Mouse (Mus musculus) heart, postnatal 0 days (tissue): Measurements from ENCODE around the gene Csf2rb. TPM values are rescaled to one million over a fixed set of nuclear protein-coding genes. Genes with fewer than 3 reads are reported as not detected.
"Not testable (repeated sequence)": the region's sequence is repeated elsewhere in the genome, so short reads cannot be mapped to it uniquely, and the experiment has no call there.

Experiments
- ATAC-seq: fragments of 200-750 bp; cut with Nextera tagmentation; 2 replicates; pipeline ENCODE4 v1.8.0; 2017; ENCODE audit warnings: low read depth, moderate number of reproducible peaks, moderate library complexity; ENCODE audit not compliant: insufficient read depth
- DNase-seq: peaks from one replicate; pipeline ENCODE4 v3.0.0-alpha.2; 2016; ENCODE audit warnings: low spot score
- H3K27ac ChIP-seq: fragments of 300-500 bp; sonication (generic); 2 replicates; pipeline ENCODE4 v1.5.1; 2014; ENCODE audit warnings: low read depth, mild to moderate bottlenecking
- H3K27me3 ChIP-seq: fragments of 300-500 bp; sonication (generic); 2 replicates; pipeline ENCODE4 v1.6.1; 2014; ENCODE audit warnings: low read length, mixed read lengths; ENCODE audit not compliant: control insufficient read depth, insufficient read depth
- H3K36me3 ChIP-seq: fragments of 300-500 bp; sonication (generic); replicated peaks from 2 replicates; pipeline ENCODE4 v1.6.1; 2014; ENCODE audit warnings: low read length, mixed read lengths; ENCODE audit not compliant: control insufficient read depth, insufficient read depth
- H3K4me1 ChIP-seq: fragments of 300-500 bp; sonication (generic); 2 replicates; pipeline ENCODE4 v1.6.1; 2014; ENCODE audit warnings: antibody characterized with exemption; ENCODE audit not compliant: control insufficient read depth, insufficient read depth
- H3K4me2 ChIP-seq: fragments of 300-500 bp; sonication (generic); 2 replicates; pipeline ENCODE4 v1.6.1; 2014; ENCODE audit warnings: low read depth, mild to moderate bottlenecking, low read length, moderate library complexity
- H3K4me3 ChIP-seq: fragments of 300-500 bp; sonication (generic); 2 replicates; pipeline ENCODE4 v1.5.1; 2014; ENCODE audit warnings: low read depth, low read length
- H3K9ac ChIP-seq: fragments of 300-500 bp; sonication (generic); replicated peaks from 2 replicates; pipeline ENCODE4 v1.6.1; 2014; ENCODE audit warnings: low read depth, low read length, mixed read lengths
- H3K9me3 ChIP-seq: fragments of 300-500 bp; sonication (generic); replicated peaks from 2 replicates; pipeline ENCODE4 v1.6.1; 2016; ENCODE audit warnings: low read length; ENCODE audit not compliant: control insufficient read depth
- CTCF ChIP-seq: IDR thresholded peaks from 2 replicates; pipeline ENCODE4 v1.5.1; 2016; ENCODE audit warnings: antibody characterized with exemption, control low read depth, low read depth
- EP300 ChIP-seq: IDR thresholded peaks from 2 replicates; pipeline ENCODE4 v1.6.1; 2016; ENCODE audit warnings: antibody characterized with exemption, low read depth
- WGBS: fragments of 180-500 bp; shearing (Covaris S2); extraction: QIAGEN DNeasy Blood & Tissue Kit; methylation state at CpG from one replicate; pipeline ENCODE4 v1.1.7; 2014; 5-methylcytosine and 5-hydroxymethylcytosine counted together
- polyA plus RNA-seq: library from polyadenylated mRNA; unstranded; fragments of >200 nt; fragmentation: Nextera tagmentation; extraction: Ambion mirVana; gene quantifications from 2 replicates; pipeline ENCODE4 v1.2.1, GENCODE M21; 2015
- total RNA-seq: library from RNA; depleted of rRNA; stranded (reverse); fragments of >200 nt; gene quantifications from 2 replicates; pipeline ENCODE4 v1.2.3, GENCODE M21; 2014; ENCODE audit warnings: low replicate concordance

Csf2rb gene
- total and polyA plus RNA-seq, 2 experiments from 2014 or later = 0.79 to 3.5 TPM

DNA sequence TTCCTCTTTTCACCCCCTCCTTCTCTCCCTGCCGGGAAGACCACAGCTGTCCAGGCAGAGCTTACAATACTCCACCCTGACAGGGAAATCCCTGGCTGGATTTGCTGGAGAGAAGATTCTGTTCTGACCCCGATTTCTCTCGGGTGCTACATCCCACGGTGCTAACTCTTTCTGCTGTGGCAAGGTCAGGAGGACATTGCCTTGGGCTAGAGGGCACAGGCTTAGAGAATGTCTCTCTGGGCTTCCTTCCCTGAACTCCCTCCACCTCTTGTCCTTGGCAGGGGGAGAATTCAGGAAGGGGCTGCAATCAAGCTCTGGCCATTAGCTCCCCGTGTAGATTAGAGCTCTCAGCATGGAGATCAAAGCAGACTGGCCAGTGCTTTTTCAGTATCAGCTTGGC lies 15.7 kb upstream of the Csf2rb start:
- H3K27ac ChIP-seq = no peak overlapping the region
- H3K9me3 ChIP-seq = no peaks in the 10 kb centered on the region
- DNase-seq = no peak
- 7% methylated on average over 5 of the region's 5 CpGs for WGBS
- no peak for ATAC-seq
- no peak overlapping the region for H3K9ac ChIP-seq
- no peak overlapping the region for H3K4me2 ChIP-seq
- H3K4me3 ChIP-seq = no peak overlapping the region
- peaks cover 5% of the 10 kb centered on the region; the same call in 1 of the 2 replicates for H3K4me1 ChIP-seq
- no peaks in the 10 kb centered on the region for H3K27me3 ChIP-seq
- no peaks in the 10 kb centered on the region for H3K36me3 ChIP-seq
- no peak for TF ChIP-seq EP300
- no peak for TF ChIP-seq CTCF

- no peak for TF ChIP-seq EP300
- TF ChIP-seq CTCF = no peak
- Histone ChIP-seq H3K27ac (no peak overlapping the region), H3K9ac (no peak overlapping the region), H3K4me2 (no peak overlapping the region), H3K9me3 (no peaks in the 10 kb centered on the region), H3K27me3 (no peaks in the 10 kb centered on the region), H3K4me1 (peaks cover 5% of the 10 kb centered on the region; the same call in 1 of the 2 replicates), H3K4me3 (no peak overlapping the region), H3K36me3 (no peaks in the 10 kb centered on the region)
- no peak for ATAC-seq
- 65% methylated on average over 4 of the region's 4 CpGs for WGBS
- no peak for DNase-seq
Observed at GRCm38 (mm10) chr15:78310971-78311370, 14.6 kb upstream of the Csf2rb start.

DNA sequence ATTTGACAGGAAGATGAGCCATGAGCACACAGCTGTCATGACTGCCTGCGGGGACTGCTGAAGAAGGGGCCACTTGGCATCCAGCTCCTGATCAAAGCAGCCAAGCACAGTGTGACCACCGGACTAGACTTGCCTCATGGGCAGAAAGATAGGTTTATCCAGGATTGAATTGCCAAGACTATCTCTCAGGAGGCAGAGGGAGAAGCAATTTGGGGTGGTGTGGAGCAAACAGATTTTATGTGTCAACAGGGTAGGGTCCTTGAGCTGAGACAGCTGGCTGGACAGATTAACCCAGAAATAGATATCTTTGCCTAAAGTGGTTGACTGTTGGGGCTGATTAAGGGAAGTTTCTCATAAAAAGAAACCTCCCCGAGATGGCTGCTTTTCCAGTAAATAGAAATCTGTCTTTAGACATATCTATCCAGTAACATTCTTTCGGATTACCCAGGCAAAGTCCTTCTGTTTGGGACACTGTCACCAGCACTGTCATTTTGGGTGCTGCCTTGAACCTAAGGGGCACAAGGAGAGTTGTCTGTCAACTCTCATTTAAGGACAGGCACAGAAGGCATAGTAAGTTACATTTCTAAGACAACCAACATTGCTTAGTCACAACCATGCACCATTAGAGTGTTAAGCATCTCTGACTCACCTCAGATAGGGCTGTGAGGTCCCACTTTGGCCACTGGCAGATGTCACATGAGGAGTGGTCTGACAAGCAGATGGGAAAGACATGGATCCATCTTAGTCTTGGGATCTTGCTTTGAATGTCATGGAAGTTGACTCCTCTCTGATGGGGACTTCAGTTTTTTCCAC lies 12.9 kb upstream of the Csf2rb start:
- H3K27me3 ChIP-seq, H3K36me3 ChIP-seq, ATAC-seq, H3K4me1 ChIP-seq, H3K4me3 ChIP-seq, H3K4me2 ChIP-seq, DNase-seq, H3K9me3 ChIP-seq, H3K9ac ChIP-seq, H3K27ac ChIP-seq: not testable (repeated sequence)
- 47% methylated on average over 4 of the region's 4 CpGs for whole genome bisulfite sequencing

GRCm38 (mm10) chr15:78313659-78314058 lies 11.9 kb upstream of the Csf2rb start:
- H3K4me3 ChIP-seq, H3K36me3 ChIP-seq, H3K9me3 ChIP-seq, DNase-seq, H3K27me3 ChIP-seq, H3K4me1 ChIP-seq, H3K9ac ChIP-seq, H3K4me2 ChIP-seq, ATAC-seq: not testable (repeated sequence)
- 62% methylated on average over 5 of the region's 5 CpGs for WGBS
- H3K27ac ChIP-seq = peak overlapping the region; percentile 46

DNA sequence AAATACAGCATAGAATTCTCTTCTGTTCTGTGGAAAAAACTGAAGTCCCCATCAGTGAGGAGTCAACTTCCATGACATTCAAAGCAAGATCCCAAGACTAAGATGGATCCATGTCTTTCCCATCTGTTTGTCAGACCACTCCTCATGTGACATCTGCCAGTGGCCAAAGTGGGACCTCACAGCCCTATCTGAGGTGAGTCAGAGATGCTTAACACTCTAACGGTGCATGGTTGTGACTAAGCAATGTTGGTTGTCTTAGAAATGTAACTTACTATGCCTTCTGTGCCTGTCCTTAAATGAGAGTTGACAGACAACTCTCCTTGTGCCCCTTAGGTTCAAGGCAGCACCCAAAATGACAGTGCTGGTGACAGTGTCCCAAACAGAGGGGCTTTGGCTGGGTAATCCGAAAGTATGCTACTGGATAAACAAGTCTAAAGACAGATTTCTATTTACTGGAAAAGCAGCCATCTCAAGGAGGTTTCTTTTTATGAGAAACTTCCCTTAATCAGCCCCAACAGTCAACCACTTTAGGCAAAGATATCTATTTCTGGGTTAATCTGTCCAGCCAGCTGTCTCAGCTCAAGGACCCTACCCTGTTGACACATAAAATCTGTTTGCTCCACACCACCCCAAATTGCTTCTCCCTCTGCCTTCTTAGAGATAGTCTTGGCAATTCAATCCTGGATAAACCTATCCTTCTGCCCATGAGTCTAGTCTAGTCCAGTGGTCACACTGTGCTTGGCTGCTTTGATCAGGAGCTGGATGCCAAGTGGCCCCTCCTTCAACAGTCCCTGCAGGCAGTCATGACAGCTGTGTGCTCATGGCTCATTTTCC lies 7.0 kb upstream of the Csf2rb start:
- 66% methylated on average over 2 of the region's 2 CpGs for WGBS
- H3K4me3 ChIP-seq = not testable (repeated sequence)

More for the DNA sequence above, 7.0 kb upstream of the Csf2rb start:
- H3K4me2 ChIP-seq, H3K27ac ChIP-seq, H3K9me3 ChIP-seq, H3K27me3 ChIP-seq, H3K36me3 ChIP-seq, DNase-seq, H3K9ac ChIP-seq, H3K4me1 ChIP-seq, ATAC-seq: not testable (repeated sequence)
